Mouse (Mus musculus): ENCODE data around the gene Pdilt.

DNA sequence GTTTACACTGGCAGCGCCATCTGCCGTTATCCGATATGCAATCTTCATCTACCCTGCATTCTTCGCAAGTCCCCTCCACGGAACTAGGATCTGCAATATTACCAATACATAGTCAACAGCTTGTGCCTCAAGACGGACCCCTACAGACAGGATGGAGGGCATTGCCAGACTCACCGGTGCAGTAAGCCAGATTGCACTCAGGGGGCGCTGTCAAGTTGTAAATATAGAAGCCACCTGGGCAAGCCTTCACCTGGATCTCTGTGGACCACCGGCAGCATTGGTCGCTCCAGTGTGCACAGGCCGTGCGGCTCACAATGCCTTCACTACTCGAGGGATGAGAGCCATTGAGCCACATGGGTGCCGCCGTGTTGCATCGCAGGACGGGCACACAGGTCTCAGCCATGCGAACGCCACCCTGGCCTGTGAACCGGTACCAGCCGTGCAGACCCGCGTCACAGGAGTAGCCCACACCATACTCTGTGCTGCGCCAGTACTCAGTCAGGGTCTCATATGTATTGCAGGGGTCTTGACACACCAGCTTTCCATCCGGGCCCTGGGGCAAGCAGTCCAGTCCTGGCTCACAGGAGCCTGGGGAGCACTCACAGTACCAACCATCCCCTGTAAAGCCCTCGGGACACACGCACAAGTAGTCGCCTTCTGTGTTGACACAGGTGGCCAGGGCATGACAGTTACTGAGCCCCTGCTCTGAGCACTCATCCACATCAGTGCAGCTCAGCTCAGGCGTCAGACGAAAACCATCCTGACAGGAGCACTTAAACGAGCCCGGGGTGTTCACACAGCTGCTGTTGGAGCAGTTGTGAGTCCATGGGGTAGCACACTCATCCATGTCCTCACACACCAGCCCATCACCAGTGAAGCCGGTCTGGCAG, 46.5 kb downstream of the Pdilt start:
- no peak for TF ChIP-seq HCFC1 (IDR thresholded peaks at IDR 0.05; ENCODE audit: borderline replicate concordance, insufficient read depth, low read length)
- TF ChIP-seq CHD2 (IDR thresholded peaks at IDR 0.05; ENCODE audit: low read depth, low read length) = no peak
